Mouse (Mus musculus) brain, embryonic 14.5 days (tissue): ENCODE data around the gene Tut1. TPM values are rescaled to one million over a fixed set of nuclear protein-coding genes. Genes with fewer than 3 reads are reported as not detected.

Experiments used
- DNase-seq: peaks from one replicate; pipeline ENCODE4 v3.0.0-alpha.2; 2011; ENCODE audit warnings: low read depth
- CTCF ChIP-seq: fragments of 200-500 bp; IDR thresholded peaks from 2 replicates; pipeline ENCODE4 v1.5.1; 2012; ENCODE audit warnings: inconsistent platforms, mild to moderate bottlenecking, moderate library complexity, borderline replicate concordance; ENCODE audit not compliant: insufficient read depth, insufficient read length; ENCODE audit errors: extremely low read depth
- POLR2A ChIP-seq: fragments of 200-500 bp; IDR thresholded peaks from 2 replicates; pipeline ENCODE4 v1.6.1; 2012; ENCODE audit warnings: mild to moderate bottlenecking, inconsistent platforms, borderline replicate concordance; ENCODE audit not compliant: poor library complexity, insufficient read depth, insufficient read length, severe bottlenecking; ENCODE audit errors: extremely low read depth
- polyA plus RNA-seq: library from polyadenylated mRNA; depleted of rRNA; stranded (reverse); fragments of >200 nt; gene quantifications from 2 replicates; pipeline ENCODE4 v1.2.3, GENCODE M21; 2012

Tut1 gene
- polyA plus RNA-seq, 1 experiment: 25.3 TPM

DNA sequence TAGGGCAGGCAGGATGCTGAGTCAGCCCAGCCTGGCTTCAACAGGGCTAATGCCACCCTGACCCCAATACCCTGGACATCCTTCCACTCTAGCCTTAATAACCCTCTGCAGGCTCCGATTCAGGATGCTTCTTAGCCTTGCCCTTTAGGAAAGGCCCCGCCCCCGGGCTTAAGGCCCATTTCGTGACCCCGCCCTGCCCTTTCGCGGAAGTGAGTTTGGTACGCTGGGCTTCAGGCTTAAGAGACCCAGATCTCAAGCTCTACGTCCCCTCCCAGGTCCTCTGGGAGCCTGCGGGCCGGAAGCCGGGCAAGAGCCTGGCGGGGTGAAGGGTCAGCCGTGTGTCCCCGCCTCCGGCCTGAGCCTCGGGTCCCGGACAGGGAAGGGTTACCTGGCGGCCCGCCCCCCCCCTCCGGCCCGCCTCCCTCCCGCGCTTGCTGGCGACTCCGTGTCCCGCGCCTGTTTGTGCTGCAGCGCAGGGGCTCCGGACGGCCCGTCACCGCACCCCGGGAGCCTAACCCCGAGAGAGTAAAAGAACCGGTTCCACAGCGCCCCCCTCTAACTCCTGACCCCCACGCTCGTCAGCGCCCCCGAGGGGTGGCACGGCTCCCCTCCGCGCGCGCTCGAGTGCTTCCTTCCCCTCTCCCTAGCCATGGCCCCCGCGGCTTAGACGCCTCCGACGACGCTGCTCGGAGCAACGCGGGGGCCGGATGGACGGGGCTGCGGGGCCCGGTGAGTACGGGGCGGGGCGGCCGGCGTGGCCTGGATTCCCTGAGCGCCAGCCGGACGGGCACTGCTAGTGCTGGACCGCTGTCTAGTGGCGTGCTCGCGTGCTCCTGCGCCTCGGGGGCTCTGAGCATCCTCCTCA lies 24.2 kb upstream of the Tut1 start, which contains the start of the genes Rom1 and Eml3:
Gene Rom1 (minus strand): TSS at position 133 of the 865 bp plus-strand sequence.
Gene Eml3 (plus strand): TSS at position 329 of the 865 bp plus-strand sequence.
- DNase-seq: peak; percentile 64
- TF ChIP-seq POLR2A (no peak), CTCF (0 out of 2 replicates have a peak, but pooled peaks have one; percentile 25)

- TF ChIP-seq CTCF (no peak), POLR2A (no peak)
- DNase-seq: no peak
These were observed 23.5 kb upstream of the Tut1 start for GRCm38 (mm10) chr19:8930117-8930516.

DNA sequence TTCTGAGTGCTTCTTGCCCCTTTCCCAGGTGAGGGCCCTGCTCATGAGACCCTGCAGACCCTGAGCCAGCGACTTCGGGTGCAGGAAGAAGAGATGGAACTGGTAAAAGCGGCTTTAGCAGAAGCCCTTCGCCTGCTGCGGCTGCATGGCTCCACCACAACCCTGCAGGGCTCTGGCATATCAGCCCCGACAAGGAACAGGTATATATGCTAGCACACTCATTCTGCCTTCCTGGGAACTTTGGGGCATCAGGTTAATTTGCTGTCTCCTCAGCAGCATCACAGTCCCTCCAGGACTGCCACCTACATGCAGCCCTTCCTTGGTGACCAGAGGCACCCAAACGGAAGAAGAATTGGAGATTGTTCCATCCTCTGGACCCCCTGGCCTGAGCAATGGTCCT lies 22.9 kb upstream of the Tut1 start:
- no peak for TF ChIP-seq POLR2A
- no peak for TF ChIP-seq CTCF

GRCm38 (mm10) chr19:8936736-8937135 lies 16.9 kb upstream of the Tut1 start:
- TF ChIP-seq CTCF: no peak
- no peak for TF ChIP-seq POLR2A
- DNase-seq: no peak

More for the DNA sequence above, 22.9 kb upstream of the Tut1 start:
- DNase-seq: no peak

DNA sequence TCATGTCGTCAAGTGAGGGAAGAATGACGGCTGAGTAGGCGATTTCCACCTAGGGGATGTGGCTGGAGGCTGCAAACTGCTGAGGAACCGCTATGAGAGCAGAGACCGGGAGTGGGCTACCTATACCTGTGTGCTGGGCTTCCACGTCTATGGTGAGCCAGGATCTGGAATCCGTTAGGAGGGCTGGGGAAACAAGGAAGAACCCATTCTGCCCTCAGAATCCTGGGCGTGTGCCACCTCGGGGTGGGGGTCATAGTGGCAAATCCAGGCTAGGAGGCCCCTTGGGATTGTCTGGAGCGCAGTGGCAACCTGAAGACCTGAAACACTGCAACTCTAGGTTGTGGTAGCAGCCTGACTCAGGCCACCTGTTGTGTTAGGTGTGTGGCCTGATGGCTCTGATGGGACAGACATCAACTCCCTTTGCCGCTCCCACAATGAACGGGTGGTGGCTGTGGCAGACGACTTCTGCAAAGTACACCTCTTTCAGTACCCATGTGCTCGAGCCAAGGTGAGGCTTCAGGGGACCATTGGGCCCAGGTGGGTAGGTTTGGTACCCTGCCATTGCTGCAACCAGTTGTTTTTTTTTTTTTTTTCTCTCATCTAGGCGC lies 13.0 kb upstream of the Tut1 start:
- no peak for TF ChIP-seq CTCF
- TF ChIP-seq POLR2A: no peak
- DNase-seq: no peak

- TF ChIP-seq CTCF: no peak
- no peak for TF ChIP-seq POLR2A
- DNase-seq: no peak
These were observed 12.5 kb upstream of the Tut1 start for GRCm38 (mm10) chr19:8941136-8941514.

DNA sequence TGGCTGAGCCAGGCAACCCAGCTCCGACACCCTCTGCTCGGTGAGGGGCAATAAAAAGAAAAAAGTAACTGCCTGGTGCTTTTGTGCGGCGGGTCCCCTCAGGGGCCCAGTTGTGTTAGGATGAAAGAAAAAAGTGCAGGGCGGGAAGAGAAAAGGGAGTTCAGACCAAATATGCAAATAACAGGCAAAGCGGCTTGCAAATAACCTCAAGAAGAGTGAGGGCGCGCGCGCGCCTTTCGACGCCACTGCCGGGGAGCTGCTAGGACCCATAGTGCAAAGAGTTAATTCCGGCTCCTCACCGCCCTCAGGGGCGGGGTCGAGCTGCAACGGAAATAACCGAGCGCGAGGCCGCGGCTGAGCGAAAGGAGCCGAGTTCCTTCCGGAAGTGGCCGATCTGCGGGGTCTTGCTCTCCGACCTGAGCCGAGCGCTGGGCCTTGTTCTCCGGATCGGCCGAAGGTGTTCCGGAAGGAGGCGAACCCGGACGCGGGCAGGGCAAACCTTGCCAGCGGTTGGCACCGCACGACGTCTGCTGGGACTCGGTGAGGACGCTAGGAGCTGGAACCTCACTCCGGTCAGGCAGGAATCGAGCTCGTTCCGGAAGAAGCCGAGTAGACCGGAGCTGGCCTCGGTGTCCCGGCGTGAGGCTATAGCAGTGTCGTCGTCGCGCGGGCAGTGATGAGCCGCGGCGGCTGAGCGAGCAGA lies 12.0 kb upstream of the Tut1 start, which contains the start of gene Mta2:
Gene Mta2 (plus strand): TSS at position 361 of the 703 bp plus-strand sequence.
- DNase-seq: peak; percentile 99

DNA sequence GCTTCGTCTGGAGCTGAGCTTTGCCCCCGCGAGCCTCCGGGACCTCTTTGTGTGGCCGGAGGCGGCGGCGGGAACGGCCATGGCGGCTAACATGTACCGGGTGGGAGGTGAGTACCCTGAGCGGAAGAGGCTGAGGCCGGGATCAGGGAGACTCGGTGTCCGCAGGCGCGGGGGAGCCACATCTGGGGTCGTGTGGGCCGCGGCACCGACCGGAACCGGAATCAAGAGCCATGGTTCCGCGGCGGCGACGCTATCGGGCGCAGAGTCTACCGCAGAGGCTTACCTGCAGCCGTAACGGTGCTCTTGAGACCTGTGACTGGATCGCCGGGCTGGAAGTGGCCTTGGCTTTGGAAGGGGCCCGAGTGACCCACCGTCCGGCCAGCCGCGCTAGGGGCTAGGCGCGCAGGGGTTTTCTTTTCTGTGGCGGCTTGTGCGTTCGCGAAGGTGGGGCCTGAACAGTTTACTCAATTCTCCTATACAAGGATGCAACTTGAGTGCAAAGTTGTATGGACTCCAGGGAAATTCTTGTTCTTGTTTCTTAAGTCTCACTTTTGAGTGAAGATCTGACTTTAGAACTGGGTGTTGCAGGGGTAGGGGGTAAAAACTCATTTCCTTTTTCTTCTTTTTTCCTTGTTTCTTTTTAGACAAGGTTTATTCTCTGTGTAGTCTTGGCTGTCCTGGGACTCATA lies 11.2 kb upstream of the Tut1 start:
- TF ChIP-seq CTCF: no peak
- no peak for TF ChIP-seq POLR2A
- DNase-seq: no peak

More for the DNA sequence above, 12.0 kb upstream of the Tut1 start, which contains the start of gene Mta2:
- TF ChIP-seq POLR2A (peak; percentile 20; the same call in 1 of the 2 replicates), CTCF (no peak)

GRCm38 (mm10) chr19:8943047-8943446 lies 10.6 kb upstream of the Tut1 start:
- TF ChIP-seq POLR2A (no peak), CTCF (no peak)
- no peak for DNase-seq

DNA sequence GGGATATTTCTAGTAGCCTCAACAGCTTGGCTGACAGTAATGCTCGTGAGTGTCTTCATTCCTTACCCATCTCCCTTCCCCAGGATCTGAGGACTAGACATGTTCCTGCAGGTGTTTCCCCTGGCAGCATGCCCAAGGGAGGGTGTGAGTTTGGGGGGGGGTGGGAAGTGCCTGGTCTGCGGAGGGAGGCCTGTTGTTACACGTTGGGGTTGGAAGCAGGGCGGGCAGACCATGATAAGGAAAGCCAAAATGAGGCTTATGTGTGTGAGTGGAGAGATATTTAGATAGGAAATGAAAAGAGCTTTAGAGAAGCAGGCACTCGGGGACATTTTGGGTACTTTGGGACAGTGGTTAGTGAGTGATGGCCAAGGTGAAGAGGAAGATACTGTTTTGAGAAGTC lies 9.6 kb upstream of the Tut1 start:
- TF ChIP-seq CTCF (no peak), POLR2A (no peak)
- peak; percentile 21 for DNase-seq

GRCm38 (mm10) chr19:8944750-8945149 lies 8.9 kb upstream of the Tut1 start:
- TF ChIP-seq CTCF: no peak
- no peak for TF ChIP-seq POLR2A
- peak; percentile 81 for DNase-seq

- TF ChIP-seq CTCF (no peak), POLR2A (no peak)
- DNase-seq: no peak
These were observed 8.4 kb upstream of the Tut1 start for GRCm38 (mm10) chr19:8945251-8945650.
